Mouse (Mus musculus) spleen, adult 2 months (tissue): ENCODE data around the gene Rps3a1. TPM values are rescaled to one million over a fixed set of nuclear protein-coding genes. Genes with fewer than 3 reads are reported as not detected.

Source experiments
- DNase-seq, 2 experiments: peaks; one replicate each; pipeline versions ENCODE4 v3.0.0 to v3.0.0-alpha.2; 2012 to 2021; ENCODE audit warnings: low spot score in 2 of 2, low read depth in 1 of 2
- H3K27ac ChIP-seq: fragments of 200-500 bp; 2 replicates; pipeline ENCODE4 v1.5.1; 2012; ENCODE audit warnings: low read length, inconsistent platforms; ENCODE audit not compliant: insufficient read depth
- H3K27me3 ChIP-seq: fragments of 200-500 bp; 2 replicates; pipeline ENCODE4 v1.6.1; 2012; ENCODE audit warnings: mild to moderate bottlenecking, moderate library complexity, low read length, inconsistent platforms; ENCODE audit not compliant: control insufficient read depth, insufficient read depth
- H3K36me3 ChIP-seq: fragments of 200-500 bp; 2 replicates; pipeline ENCODE4 v1.6.1; 2012; ENCODE audit warnings: mild to moderate bottlenecking, low read length, inconsistent platforms; ENCODE audit not compliant: control insufficient read depth, insufficient read depth
- H3K4me1 ChIP-seq: fragments of 200-500 bp; 2 replicates; pipeline ENCODE4 v1.6.1; 2011; ENCODE audit warnings: inconsistent platforms; ENCODE audit not compliant: control insufficient read depth, insufficient read depth, insufficient read length
- H3K4me3 ChIP-seq: fragments of 200-500 bp; 2 replicates; pipeline ENCODE4 v1.5.1; 2011; ENCODE audit warnings: mild to moderate bottlenecking, inconsistent platforms; ENCODE audit not compliant: insufficient read depth, insufficient read length; ENCODE audit errors: extremely low read depth
- CTCF ChIP-seq: fragments of 200-500 bp; IDR thresholded peaks from 2 replicates; pipeline ENCODE4 v1.5.1; 2011; ENCODE audit warnings: mild to moderate bottlenecking, inconsistent platforms; ENCODE audit not compliant: insufficient read depth, insufficient read length, insufficient replicate concordance; ENCODE audit errors: extremely low read depth
- POLR2A ChIP-seq: fragments of 200-500 bp; IDR thresholded peaks from 2 replicates; pipeline ENCODE4 v1.6.1; 2011; ENCODE audit warnings: low read depth, low read length, inconsistent platforms
- WGBS: fragments of 180-500 bp; shearing (Covaris S2); methylation state at CpG from one replicate; pipeline ENCODE4 v1.1.7; 2018; 5-methylcytosine and 5-hydroxymethylcytosine counted together
- polyA plus RNA-seq: library from polyadenylated mRNA; depleted of rRNA; stranded (reverse); fragments of >200 nt; gene quantifications from 2 replicates; pipeline ENCODE4 v1.2.3, GENCODE M21; 2012

The Rps3a1 gene
- polyA plus RNA-seq, 1 experiment: 218 TPM

GRCm38 (mm10) chr3:86116951-86117350 lies 25.6 kb downstream of the Rps3a1 start:
- Histone ChIP-seq H3K4me3 (no peak overlapping the region), H3K27ac (no peak overlapping the region), H3K4me1 (no peaks in the 10 kb centered on the region), H3K27me3 (no peaks in the 10 kb centered on the region), H3K36me3 (no peaks in the 10 kb centered on the region)
- no peak for TF ChIP-seq POLR2A
- no peak for TF ChIP-seq CTCF
- no peak for DNase-seq
- 94% methylated on average over 4 of the region's 4 CpGs for WGBS

GRCm38 (mm10) chr3:86114659-86115338 lies 27.7 kb downstream of the Rps3a1 start:
- TF ChIP-seq CTCF: no peak
- TF ChIP-seq POLR2A: no peak
- H3K27me3 ChIP-seq: no peaks in the 10 kb centered on the region
- no peaks in the 10 kb centered on the region for H3K36me3 ChIP-seq
- DNase-seq: no peak
- 48% methylated on average over 12 of the region's 12 CpGs for WGBS
- no peaks in the 10 kb centered on the region for H3K4me1 ChIP-seq
- no peak overlapping the region for H3K4me3 ChIP-seq
- H3K27ac ChIP-seq: no peak overlapping the region

GRCm38 (mm10) chr3:86112766-86113165 lies 29.7 kb downstream of the Rps3a1 start:
- H3K27ac ChIP-seq: no peak overlapping the region
- 87% methylated on average over 7 of the region's 7 CpGs for WGBS
- H3K4me3 ChIP-seq: no peak overlapping the region
- DNase-seq: no peak
- TF ChIP-seq POLR2A (no peak), CTCF (no peak)
- H3K27me3 ChIP-seq: no peaks in the 10 kb centered on the region
- no peaks in the 10 kb centered on the region for H3K4me1 ChIP-seq
- H3K36me3 ChIP-seq: no peaks in the 10 kb centered on the region

- Histone ChIP-seq H3K27ac (no peak overlapping the region), H3K36me3 (no peaks in the 10 kb centered on the region), H3K27me3 (no peaks in the 10 kb centered on the region), H3K4me1 (no peaks in the 10 kb centered on the region), H3K4me3 (peak overlapping the region; percentile 27; the same call in 1 of the 2 replicates)
- TF ChIP-seq CTCF: 0 out of 2 replicates have a peak, but pooled peaks have one; percentile 3
- TF ChIP-seq POLR2A: no peak
- peak; percentile 29 to 42 for DNase-seq
- 12% methylated on average over 10 of the region's 10 CpGs for WGBS
Measured at GRCm38 (mm10) chr3:86110077-86110476, 32.4 kb downstream of the Rps3a1 start.

- Histone ChIP-seq H3K27me3 (no peaks in the 10 kb centered on the region), H3K4me3 (no peak overlapping the region), H3K36me3 (no peaks in the 10 kb centered on the region), H3K27ac (0 out of 2 replicates have a peak overlapping the region, but pooled peaks have one; percentile 19), H3K4me1 (no peaks in the 10 kb centered on the region; the same call in 1 of the 2 replicates)
- DNase-seq: no peak
- TF ChIP-seq POLR2A (no peak), CTCF (no peak)
- 86% methylated on average over 7 of the region's 7 CpGs for WGBS
Measured at GRCm38 (mm10) chr3:86109099-86109498, 33.4 kb downstream of the Rps3a1 start.

GRCm38 (mm10) chr3:86108576-86108975 lies 33.9 kb downstream of the Rps3a1 start:
- H3K27ac ChIP-seq: 0 out of 2 replicates have a peak overlapping the region, but pooled peaks have one; percentile 19
- H3K27me3 ChIP-seq: no peaks in the 10 kb centered on the region
- TF ChIP-seq POLR2A (no peak), CTCF (no peak)
- H3K4me1 ChIP-seq: peaks cover 3% of the 10 kb centered on the region; the same call in 1 of the 2 replicates
- H3K4me3 ChIP-seq: no peak overlapping the region
- DNase-seq: no peak
- 80% methylated on average over 4 of the region's 4 CpGs for WGBS
- no peaks in the 10 kb centered on the region for H3K36me3 ChIP-seq
